Mouse (Mus musculus) splenic B cell, adult 2 months (primary cell): Measurements from ENCODE around the gene Pip5k1a.
"Not testable (repeated sequence)": the region's sequence is repeated elsewhere in the genome, so short reads cannot be mapped to it uniquely, and the experiment has no call there.

Source experiments
- DNase-seq: peaks from one replicate; pipeline ENCODE4 v3.0.0-alpha.2; 2011; ENCODE audit warnings: low read depth, low spot score
- H3K27me3 ChIP-seq: 2 replicates; pipeline ENCODE4 v1.6.1; 2012; ENCODE audit warnings: mild to moderate bottlenecking, low read length, moderate library complexity, mixed read lengths; ENCODE audit not compliant: control insufficient read depth, poor library complexity, insufficient read depth, severe bottlenecking
- H3K36me3 ChIP-seq: 2 replicates; pipeline ENCODE4 v1.6.1; 2012; ENCODE audit warnings: mild to moderate bottlenecking, low read length, moderate library complexity, mixed read lengths; ENCODE audit not compliant: control insufficient read depth, poor library complexity, insufficient read depth, severe bottlenecking

Gene Pip5k1a

DNA sequence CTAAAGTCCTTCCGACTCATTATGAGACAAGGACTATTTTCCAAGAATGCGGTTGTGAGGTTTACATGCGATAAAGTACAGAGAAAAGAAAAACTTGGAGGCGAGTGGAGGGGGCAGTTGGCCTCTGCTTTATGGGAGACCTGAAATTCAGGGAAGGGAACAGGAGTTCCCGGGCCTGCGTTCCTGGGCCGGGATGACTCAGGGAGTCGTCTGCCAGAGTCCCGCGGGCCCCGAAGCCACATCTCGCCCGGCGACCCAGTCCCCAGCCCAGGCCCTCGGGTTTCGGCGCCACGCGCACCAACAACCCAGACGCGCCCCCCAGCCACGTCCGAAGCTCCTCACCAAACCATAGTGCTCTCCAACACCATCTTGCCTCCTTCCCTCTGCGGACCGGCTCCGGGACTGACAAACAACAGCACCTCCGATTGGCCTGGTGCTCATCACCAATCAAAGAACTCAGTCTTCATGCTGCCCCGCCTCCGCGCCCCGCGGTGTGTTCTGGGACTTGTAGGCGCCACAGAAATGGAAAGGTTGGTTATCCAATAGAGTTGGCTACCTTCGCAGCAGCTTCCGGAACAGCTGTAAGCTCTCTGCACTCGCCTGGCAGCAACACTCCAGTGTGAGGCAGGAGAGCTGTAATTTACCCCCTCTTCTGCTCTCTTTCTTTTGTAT is 64.4 kb downstream of the Pip5k1a start, which contains the start of gene Psmd4:
TSS of gene Psmd4 (minus strand) at position 449 of the 672 bp plus-strand sequence.
- peaks cover 2% of the 10 kb centered on the region; the same call in 1 of the 2 replicates for H3K27me3 ChIP-seq
- H3K36me3 ChIP-seq = no peaks in the 10 kb centered on the region
- peak; percentile 97 for DNase-seq

DNA sequence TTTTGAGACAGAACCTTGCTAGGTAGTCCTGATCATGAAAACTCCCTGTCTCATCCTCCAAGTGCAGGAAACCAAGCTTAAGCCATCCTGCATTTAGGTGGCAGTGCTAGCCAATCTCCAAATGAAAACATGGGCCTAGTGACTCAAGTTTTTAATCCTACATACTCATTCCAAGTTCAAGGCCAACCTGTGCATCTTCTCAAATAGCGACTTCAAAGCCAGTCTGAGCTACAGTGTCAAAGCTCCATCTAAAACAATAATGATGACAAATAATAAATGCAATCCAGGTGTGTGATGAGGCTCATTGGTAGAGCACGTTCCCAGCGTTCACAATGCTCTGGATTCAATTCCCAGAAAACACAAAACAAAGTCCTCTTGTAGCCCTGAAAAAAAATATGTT is 65.1 kb downstream of the Pip5k1a start:
- H3K36me3 ChIP-seq = no peaks in the 10 kb centered on the region
- H3K27me3 ChIP-seq = peaks cover 2% of the 10 kb centered on the region; the same call in 1 of the 2 replicates
- DNase-seq = no peak

- H3K36me3 ChIP-seq = peaks cover 13% of the 10 kb centered on the region; the same call in 1 of the 2 replicates
- H3K27me3 ChIP-seq = no peaks in the 10 kb centered on the region
- DNase-seq = peak; percentile 40
Measured at GRCm38 (mm10) chr3:95029953-95030352, 76.8 kb downstream of the Pip5k1a start.

DNA sequence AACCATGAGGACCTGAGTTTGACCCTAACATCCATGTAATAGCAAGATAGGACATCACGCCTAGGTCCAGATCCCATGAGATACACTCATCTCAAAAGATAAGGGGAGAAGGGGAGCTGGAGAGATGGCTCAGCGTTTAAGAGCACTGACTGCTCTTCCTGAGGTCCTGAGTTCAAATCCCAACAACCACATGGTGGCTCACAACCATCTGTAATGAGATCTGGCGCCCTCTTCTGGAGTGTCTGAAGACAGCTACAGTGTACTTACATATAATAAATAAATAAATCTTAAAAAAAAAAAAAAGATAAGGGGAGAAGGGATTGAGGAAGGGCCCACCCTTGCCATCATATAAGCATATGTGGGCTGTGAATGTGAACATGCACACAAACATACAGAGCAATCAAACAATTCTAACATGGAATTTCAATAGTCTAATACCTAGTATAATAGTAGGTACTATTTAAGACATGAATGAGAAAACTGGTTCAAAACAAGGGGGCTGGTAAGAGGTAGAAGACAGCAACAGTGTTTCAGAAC is 77.4 kb downstream of the Pip5k1a start:
- not testable (repeated sequence) for DNase-seq

GRCm38 (mm10) chr3:95028603-95029002 is 78.1 kb downstream of the Pip5k1a start:
- Histone ChIP-seq H3K27me3 (no peaks in the 10 kb centered on the region), H3K36me3 (peaks cover 8% of the 10 kb centered on the region; the same call in 1 of the 2 replicates)
- DNase-seq = no peak

More for the DNA sequence above, 77.4 kb downstream of the Pip5k1a start:
- not testable (repeated sequence) for H3K27me3 ChIP-seq
- peaks cover 10% of the 10 kb centered on the region; the same call in 1 of the 2 replicates for H3K36me3 ChIP-seq

DNA sequence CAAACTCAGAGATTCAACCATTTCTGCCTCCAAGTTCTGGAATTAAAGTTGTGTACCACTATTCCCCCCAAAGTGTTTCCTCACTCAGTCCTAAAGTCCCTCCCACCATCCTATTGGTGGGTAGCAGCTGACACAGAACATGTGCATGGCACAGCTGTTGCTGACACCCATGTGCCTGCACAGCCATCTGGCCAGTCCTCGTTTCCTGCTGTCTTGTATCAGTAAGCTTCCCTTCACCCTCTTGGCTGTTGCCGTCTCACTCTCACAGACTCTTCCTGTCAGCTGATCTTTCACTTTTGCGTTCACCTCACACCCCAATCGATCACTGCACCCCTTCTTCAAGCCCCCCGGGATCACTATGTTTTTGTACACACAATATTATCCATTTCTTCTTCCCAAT is 79.0 kb downstream of the Pip5k1a start:
- Histone ChIP-seq H3K27me3 (no peaks in the 10 kb centered on the region), H3K36me3 (peaks cover 5% of the 10 kb centered on the region; the same call in 1 of the 2 replicates)
- DNase-seq = peak; percentile 67

DNA sequence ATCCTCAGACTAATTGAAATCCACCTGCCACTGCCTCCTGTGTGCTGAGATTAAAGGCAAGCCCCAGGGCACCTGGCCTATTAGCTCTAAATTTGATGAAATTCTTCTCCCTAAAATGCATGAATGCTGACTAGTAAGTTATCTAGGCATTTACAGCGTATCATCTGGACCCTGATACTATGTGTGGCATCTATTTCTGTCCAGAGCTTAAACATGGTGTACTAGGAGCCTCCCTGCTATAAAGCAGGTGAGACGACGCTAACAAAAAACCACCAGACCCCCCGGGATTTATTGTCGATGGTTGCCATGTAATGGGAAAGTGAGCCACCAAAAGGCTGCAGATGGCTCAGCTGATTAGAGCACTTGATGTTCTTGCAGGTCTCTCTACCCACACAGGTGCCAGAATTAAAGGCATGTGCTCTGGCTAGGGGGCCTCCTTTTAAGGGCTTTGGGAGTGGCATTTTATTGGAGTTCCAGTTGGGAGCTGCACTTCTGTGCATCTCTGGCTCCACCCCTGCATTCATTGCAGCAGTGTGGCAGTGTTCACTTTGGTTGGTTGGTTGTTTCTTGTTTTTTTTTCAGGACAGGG is 79.6 kb downstream of the Pip5k1a start:
- Histone ChIP-seq H3K27me3 (no peaks in the 10 kb centered on the region), H3K36me3 (peaks cover 1% of the 10 kb centered on the region; the same call in 1 of the 2 replicates)
- no peak for DNase-seq

DNA sequence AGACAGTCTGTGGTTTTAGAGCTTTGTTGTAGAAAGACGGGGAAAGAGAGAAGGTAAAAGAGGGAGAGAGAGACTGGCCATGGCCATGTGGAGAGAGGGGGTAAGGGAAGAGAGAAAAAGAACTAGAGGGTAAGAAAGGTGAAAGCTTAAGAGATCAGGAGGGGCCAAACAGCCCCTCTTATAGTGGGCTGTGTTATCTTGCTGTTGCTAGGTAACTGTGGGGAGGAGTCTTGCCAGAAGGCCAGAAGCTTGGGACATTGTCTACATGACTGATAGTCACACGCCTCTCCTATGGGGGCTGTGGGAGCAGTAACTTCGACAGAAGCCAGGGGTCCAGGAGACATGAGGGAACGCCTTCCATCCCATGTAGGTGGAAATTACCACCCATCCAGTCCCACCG is 81.5 kb downstream of the Pip5k1a start:
- Histone ChIP-seq H3K36me3 (no peaks in the 10 kb centered on the region), H3K27me3 (no peaks in the 10 kb centered on the region)
- DNase-seq = no peak

GRCm38 (mm10) chr3:95024551-95024950 is 82.2 kb downstream of the Pip5k1a start:
- no peak for DNase-seq
- Histone ChIP-seq H3K27me3 (no peaks in the 10 kb centered on the region), H3K36me3 (no peaks in the 10 kb centered on the region)

DNA sequence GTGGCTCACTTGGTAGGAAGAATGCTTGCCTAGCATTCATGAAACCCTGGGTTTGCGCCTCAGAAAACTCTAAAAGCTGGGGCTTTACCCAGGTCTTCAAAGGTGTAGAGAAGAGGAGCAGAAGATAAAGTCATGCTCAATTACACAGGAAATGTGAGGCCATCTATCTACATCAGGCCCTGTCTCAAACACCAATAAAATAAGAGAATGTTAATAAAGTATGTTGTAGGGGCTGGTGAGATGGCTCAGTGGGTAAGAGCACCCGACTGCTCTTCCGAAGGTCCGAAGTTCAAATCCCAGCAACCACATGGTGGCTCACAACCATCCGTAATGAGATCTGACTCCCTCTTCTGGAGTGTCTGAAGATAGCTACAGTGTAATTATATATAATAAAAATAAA is 85.8 kb downstream of the Pip5k1a start:
- not testable (repeated sequence) for H3K36me3 ChIP-seq, H3K27me3 ChIP-seq, DNase-seq

GRCm38 (mm10) chr3:95018741-95019140 is 88.0 kb downstream of the Pip5k1a start:
- no peaks in the 10 kb centered on the region for H3K36me3 ChIP-seq
- no peak for DNase-seq

DNA sequence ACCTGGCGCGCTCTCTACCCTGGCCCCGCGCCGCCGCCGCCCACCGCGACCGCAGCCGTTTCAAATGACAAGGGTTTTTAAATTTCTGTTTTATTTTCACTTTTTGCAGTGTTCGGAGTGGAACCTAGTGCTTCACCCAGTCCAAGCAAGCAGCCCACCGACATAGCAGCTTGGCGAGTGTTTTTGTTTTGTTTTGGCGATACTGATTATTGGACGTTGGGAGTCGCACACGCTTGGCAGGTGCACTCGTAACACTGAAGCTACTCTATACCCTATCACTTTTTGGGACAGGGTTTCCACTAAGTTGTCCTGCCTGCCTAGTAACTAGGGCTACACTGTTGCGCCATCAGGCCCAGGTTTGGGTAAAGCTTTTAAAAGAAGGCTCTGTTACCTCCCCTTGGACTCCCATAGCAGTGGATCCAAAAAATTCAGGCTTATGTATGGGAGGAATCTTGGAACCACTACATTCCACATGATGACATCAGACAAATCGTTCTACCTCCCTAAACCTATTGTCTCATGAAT is 90.1 kb downstream of the Pip5k1a start:
- no peaks in the 10 kb centered on the region for H3K27me3 ChIP-seq
- DNase-seq = no peak
- H3K36me3 ChIP-seq = no peaks in the 10 kb centered on the region

More at GRCm38 (mm10) chr3:95018741-95019140, 88.0 kb downstream of the Pip5k1a start:
- no peaks in the 10 kb centered on the region for H3K27me3 ChIP-seq

- H3K27me3 ChIP-seq = no peaks in the 10 kb centered on the region
- no peaks in the 10 kb centered on the region for H3K36me3 ChIP-seq
- peak; percentile 92 for DNase-seq
Measured at GRCm38 (mm10) chr3:95015891-95016531, 90.7 kb downstream of the Pip5k1a start.

GRCm38 (mm10) chr3:95015337-95015872 is 91.3 kb downstream of the Pip5k1a start, which contains the start of gene Zfp687:
TSS of gene Zfp687 (minus strand) at chr3:95015448.
- DNase-seq = peak; percentile 100
- no peaks in the 10 kb centered on the region for H3K36me3 ChIP-seq
- no peaks in the 10 kb centered on the region for H3K27me3 ChIP-seq
